Mouse (Mus musculus) embryonic fibroblast, embryonic 13.5 days (primary cell): ENCODE data around the gene Pfkm. TPM values are rescaled to one million over a fixed set of nuclear protein-coding genes. Genes with fewer than 3 reads are reported as not detected.

ENCODE experiments used
- H3K27ac ChIP-seq: 2 replicates; pipeline ENCODE4 v1.5.1; 2012; ENCODE audit warnings: low read length, control low read depth, inconsistent platforms; ENCODE audit not compliant: insufficient read depth
- H3K4me1 ChIP-seq: 2 replicates; pipeline ENCODE4 v1.6.1; 2011; ENCODE audit warnings: low read length; ENCODE audit not compliant: control insufficient read depth, insufficient read depth
- H3K4me3 ChIP-seq: 2 replicates; pipeline ENCODE4 v1.5.1; 2011; ENCODE audit warnings: mild to moderate bottlenecking, control low read depth, low read length; ENCODE audit not compliant: insufficient read depth
- CTCF ChIP-seq: IDR thresholded peaks from 2 replicates; pipeline ENCODE4 v1.5.1; 2011; ENCODE audit warnings: mild to moderate bottlenecking, control low read depth, low read length, moderate library complexity, borderline replicate concordance; ENCODE audit not compliant: insufficient read depth
- POLR2A ChIP-seq: IDR thresholded peaks from 2 replicates; pipeline ENCODE4 v1.6.1; 2011; ENCODE audit warnings: low read depth, mild to moderate bottlenecking, control low read depth, low read length, moderate library complexity
- polyA plus RNA-seq: library from polyadenylated mRNA; stranded (reverse); fragments of >200 nt; gene quantifications from 2 replicates; pipeline ENCODE4 v1.2.4, GENCODE M21; 2011; ENCODE audit warnings: low read depth; ENCODE audit not compliant: missing spikeins, insufficient read length

Gene Pfkm
- polyA plus RNA-seq, result 20.6 and 24.4 TPM in 2 replicates

DNA sequence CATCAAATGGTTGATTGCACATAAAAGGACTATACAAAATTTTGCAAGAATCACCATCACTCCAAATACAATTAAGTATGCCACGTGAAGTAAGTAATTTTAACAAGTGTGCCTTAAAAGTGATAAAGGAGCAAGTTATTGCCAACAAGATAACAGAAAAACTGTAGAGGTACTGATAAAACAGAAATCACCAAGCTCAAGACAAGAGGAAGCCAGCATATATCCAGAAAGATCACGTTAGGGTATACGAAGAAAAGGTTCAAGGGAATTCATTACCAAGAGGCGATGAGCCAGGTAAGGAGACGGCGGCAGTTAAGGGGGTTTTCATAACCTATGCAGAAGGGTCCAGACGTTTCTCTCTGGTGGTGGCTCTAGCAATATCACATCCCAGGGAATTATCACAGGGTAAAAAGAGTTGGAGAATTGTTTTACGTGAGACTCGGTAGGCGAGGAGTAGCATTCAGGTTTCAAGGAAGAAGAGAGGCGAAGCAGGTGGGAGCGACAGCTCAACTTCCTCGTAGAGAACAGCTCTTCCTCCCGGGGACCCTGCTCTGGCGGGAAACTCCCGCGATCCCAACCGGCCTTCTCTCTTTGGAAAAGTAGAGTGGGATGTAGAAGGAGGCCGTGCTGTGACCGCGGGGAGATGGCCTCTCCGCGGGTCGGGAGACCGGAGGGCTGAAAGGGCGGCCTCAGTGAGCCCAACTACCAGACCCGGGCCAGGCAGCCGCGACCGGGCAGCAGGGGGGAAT, at the start of gene Pfkm:
Gene Pfkm, plus strand, starts transcription at position 218 of the 749 bp plus-strand sequence.
- Histone ChIP-seq H3K4me1 (no peaks in the 10 kb centered on the region), H3K4me3 (peak within 1 kb of the TSS; percentile 100), H3K27ac (peak within 1 kb of the TSS; percentile 84)
- TF ChIP-seq CTCF, result no peak
- TF ChIP-seq POLR2A, result no peak

DNA sequence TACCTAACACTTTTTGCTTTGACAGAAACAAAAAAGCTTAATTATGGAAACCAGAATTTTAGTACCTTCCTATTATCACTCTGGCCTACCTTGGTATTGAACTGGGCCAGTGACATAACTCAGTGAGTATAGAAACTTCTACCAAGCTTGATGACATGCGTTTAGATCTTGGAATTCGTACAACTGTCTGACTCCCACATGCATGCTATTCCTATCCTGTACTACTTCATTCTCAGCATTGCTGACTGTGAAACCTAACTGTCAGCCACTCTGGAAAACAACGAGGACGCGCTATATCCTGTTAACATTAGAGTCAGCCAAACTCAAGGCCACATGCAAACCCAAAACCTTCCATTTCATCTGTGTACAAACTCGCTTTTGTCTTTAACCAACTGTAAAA, 48.4 kb upstream of the Pfkm start:
- no peak overlapping the region for H3K4me3 ChIP-seq
- H3K27ac ChIP-seq, result no peak overlapping the region
- no peak for TF ChIP-seq POLR2A
- no peak for TF ChIP-seq CTCF
- H3K4me1 ChIP-seq, result peaks cover 9% of the 10 kb centered on the region

DNA sequence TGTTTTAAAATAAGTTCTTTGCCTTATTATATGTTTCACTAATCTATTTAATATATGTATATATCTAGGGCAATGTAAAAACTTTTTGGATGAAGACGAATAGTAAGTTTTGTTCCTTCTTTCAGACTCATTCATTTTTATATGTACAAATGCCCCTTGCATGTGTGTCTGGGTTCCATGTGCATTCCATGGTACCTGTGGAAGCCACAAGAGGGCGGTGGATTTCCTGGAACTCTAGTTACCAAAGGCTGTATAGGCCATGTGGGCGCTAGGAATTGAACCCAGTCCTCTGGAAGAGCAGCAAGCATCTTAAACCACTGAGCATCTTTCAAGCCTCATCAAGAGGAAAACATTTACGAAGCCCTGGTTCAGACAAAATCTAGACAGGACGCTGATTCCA, 48.0 kb upstream of the Pfkm start:
- H3K4me3 ChIP-seq, result no peak overlapping the region
- no peak overlapping the region for H3K27ac ChIP-seq
- peaks cover 12% of the 10 kb centered on the region for H3K4me1 ChIP-seq
- TF ChIP-seq POLR2A (no peak), CTCF (no peak)

DNA sequence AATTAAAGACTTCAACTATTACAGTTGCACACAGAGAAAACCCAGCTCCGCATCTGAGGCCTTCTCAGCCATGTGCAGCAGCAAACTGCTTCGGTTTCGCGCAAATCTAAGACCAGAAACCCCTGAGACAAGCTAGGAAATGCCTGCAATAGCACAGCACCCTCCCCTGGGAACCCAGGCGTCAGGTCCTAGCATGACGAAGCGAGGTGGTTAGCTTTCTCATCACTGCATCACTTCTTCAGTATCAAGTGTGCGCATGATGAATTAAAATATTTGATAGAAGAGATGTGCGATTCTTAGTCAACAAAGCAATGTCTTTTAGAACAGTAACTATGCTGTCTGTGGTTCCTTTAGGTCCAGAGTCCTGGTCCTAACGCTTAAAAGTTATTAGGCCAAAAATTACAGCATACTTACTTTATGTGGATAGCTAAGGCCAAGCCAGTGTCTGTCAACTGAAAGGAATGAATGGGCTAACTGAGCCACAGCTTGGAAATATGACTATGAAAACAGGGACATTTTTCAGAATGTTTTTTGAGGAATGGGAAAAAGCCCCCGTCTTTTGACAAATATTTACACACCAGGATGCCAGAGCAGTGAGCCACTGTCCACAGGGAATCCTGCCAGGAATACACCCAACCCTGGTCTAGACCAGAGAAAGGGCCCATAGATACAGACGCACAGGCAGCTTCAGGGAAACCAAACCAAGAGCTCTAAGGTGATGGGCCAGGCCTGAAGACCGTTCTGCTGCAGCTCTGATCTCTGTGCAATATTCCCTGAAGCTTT, 43.3 kb upstream of the Pfkm start:
- no peak overlapping the region for H3K4me3 ChIP-seq
- no peak for TF ChIP-seq POLR2A
- no peak for TF ChIP-seq CTCF
- H3K4me1 ChIP-seq, result peaks cover 18% of the 10 kb centered on the region
- peak overlapping the region; percentile 93 for H3K27ac ChIP-seq

DNA sequence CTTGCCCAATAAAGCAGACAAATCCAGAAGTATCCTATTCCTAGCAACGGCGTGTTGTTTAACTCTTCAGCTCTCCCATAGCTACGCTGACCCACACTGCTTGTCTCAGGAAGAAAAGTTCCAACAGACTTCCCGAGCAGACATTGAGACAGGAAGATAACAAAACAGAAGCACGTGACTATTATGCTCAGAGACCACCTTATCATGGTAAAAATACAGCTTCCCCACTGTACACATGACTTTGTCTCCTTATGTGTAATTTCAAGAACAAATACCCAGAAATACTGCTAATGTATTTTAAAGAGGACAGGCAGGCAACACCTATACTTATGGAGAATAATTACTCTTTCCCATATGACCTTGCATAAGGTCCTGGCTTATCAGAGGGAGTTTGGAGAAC, 40.7 kb upstream of the Pfkm start:
- Histone ChIP-seq H3K4me3 (no peak overlapping the region), H3K27ac (no peak overlapping the region), H3K4me1 (peaks cover 18% of the 10 kb centered on the region)
- TF ChIP-seq CTCF, result no peak
- no peak for TF ChIP-seq POLR2A

DNA sequence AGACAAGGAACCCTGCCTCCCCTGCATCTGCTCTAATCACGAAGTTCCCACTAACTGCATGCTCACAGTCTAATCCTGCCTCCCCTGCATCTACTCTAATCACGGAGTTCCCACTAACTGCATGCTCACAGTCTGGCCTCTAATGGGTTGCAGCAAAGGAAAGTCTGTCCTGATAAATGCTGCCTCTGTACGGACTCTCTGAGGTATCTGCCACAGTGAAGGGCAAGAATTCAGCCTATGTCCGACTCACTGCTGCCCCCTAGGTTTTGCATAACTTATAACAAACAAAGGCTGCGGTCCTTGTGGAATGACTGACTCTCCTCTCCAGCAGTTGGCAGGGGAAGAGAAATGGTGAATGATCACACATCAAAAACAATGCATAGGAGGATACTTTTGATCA, 37.1 kb upstream of the Pfkm start:
- peaks cover 4% of the 10 kb centered on the region; the same call in 1 of the 2 replicates for H3K4me1 ChIP-seq
- H3K4me3 ChIP-seq, result no peak overlapping the region
- H3K27ac ChIP-seq, result no peak overlapping the region
- TF ChIP-seq POLR2A (no peak), CTCF (peak; percentile 22; the same call in 1 of the 2 replicates)

DNA sequence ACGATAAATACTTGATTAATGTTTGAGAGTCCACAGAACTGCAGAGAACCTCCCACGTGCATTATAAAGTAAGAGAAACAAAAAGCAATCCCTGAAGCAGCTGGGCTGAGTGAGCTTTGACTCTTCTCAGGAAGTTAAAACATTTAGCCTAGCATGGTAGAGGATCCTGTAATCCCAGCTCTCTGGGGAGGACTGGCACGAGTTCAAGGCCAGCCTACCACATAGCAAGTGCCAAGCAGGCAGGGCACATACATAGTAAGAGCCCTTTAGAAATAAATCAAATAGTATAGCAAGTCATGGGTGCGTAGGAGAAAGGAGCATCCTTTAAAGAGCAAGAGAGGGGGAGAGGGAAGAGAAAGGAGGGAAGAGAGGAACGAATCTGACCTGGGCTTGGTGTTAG, 26.5 kb upstream of the Pfkm start:
- Histone ChIP-seq H3K4me1 (no peaks in the 10 kb centered on the region), H3K4me3 (no peak overlapping the region), H3K27ac (no peak overlapping the region)
- TF ChIP-seq POLR2A (no peak), CTCF (no peak)

DNA sequence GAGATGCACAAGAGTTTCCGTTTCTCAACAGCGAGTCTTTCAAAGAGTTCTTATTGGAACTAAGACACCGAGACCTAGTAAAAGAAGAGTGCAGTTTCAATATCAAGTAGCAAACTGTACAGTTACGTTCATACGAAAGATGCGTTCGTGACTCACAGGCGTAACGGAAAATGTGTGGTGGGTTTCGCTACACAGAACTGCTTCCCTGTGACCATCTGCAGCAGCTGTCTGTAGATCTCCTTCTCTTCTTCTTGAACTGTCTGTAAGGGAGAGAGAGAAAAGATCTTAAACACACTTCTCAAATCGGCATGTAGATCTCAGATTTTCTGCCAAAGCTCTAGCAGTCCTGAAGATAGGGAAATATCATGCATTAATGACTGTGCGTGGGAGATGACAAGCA, 25.8 kb upstream of the Pfkm start:
- Histone ChIP-seq H3K4me3 (no peak overlapping the region), H3K27ac (no peak overlapping the region), H3K4me1 (no peaks in the 10 kb centered on the region)
- TF ChIP-seq CTCF, result no peak
- no peak for TF ChIP-seq POLR2A

DNA sequence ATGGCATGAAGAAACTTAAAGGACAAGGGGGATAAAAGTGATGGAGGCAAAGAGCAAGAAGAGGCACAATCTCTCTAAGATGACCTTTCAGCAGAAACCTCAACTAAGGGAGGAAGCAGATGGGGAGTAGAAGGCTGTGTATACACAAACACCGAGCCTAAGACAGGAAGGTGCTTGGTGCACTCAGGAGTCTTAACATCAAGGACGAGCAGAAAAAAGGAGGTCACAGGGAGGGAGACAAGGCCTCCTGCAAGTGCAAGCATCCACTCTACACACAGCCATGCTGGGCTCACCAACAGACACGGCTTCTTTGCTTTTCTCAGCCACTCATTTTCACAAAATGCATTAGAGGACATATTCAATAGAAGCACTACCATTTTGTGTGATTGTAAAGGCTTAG, 24.9 kb upstream of the Pfkm start:
- H3K4me1 ChIP-seq, result no peaks in the 10 kb centered on the region
- no peak for TF ChIP-seq POLR2A
- TF ChIP-seq CTCF, result no peak
- H3K4me3 ChIP-seq, result no peak overlapping the region

DNA sequence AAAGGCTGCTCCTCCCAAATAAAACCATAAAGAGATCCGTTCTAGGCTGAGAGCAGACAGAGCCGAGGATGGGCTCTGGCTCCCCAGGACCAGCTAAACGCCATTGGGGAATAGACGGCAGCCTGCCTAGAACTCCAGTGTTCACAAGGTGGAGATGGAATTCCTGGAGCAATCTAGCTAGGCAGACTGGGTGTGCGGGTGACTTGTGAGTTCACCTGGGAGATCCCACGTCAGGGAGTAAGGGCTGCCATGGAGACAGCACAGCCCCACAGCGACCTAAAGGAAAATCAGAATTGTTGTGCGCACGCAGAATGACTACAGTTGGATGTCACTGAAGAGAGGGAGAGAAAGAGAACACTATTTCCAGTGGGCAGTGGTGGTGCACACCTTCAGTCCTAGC, 23.9 kb upstream of the Pfkm start:
- Histone ChIP-seq H3K27ac (no peak overlapping the region), H3K4me1 (no peaks in the 10 kb centered on the region), H3K4me3 (no peak overlapping the region)
- TF ChIP-seq CTCF (no peak), POLR2A (no peak)

More for the DNA sequence above, 24.9 kb upstream of the Pfkm start:
- no peak overlapping the region for H3K27ac ChIP-seq
